Mouse (Mus musculus): ENCODE data around the gene Slc23a4.

The Slc23a4 gene

DNA sequence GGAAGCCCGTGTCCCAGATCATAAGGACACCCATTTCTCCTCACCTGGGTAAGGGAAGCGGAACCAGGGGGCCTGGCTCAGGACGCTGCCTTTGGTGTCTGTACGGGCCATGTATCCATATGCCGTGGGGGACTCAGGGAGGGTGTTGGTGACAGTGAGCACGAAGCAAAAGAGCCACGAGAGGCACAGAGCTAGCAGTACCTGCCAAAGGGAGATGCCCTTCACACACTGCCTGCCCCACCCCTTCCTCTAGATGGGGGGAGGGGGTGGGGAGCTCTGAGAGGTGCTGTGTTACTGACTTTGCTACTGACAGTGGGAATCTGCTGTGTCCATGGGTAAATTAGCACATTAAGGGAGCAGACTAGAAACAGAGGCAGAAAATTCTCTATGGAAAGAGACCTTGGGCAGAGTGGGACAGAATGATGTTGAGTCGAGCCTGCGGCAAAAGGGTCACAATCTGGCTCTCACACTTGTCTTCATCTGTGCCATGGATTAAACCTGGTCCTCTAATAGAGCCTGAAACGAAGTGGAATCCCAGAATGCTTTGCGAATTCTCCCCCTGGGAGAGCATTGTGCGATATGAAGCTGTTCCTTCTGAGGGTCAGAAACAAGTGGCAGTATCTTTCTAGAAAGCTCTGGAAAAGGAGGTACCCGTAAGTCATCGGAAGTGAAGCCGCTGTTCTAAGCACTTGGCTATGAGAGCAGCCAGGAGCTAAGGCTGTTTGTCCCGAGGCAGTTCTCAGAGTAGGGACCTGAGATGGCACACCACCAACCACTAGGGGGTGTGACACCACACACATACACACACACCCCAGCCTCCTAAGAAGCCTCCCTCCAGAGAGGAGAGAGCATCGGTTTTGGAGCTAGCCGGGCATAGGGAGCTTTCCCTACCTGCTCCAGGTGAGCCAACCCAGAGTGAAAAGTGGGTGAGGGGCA, 33.0 kb downstream of the Slc23a4 start:
- peak; percentile 76 for DNase-seq (ENCODE audit: low read depth)

DNA sequence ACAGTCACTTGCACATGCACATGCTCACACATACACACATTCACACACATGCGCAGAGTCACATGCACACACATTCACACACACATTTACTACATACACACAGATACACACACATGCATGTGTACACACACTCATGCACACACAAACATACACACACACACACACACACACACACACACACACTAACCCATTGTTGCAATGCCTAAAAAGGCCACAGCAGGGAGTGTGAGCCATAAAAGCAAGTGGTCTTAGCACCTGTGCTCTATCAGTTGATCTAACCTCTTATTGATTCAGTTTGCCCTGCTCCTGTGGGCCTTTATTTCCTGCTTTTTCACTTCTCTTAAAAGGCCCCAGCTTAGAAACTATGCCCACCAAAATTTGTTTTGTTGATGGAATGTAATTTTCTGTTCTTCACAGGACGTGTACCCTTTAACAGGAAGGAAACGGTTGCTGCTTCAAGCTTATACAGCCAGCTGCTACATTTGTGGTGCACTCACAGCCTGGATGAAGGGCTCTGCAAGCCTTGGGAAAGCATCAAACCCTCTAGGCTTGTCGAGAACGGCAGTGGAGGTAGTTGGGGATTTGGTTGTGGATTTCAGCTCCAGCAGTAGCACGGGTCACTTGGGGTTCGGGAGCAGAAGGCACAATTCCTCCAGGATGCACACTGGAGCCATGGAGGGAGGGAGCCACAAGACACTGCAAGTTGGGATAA, 36.1 kb downstream of the Slc23a4 start:
- no peak for DNase-seq (ENCODE audit: low read depth)

DNA sequence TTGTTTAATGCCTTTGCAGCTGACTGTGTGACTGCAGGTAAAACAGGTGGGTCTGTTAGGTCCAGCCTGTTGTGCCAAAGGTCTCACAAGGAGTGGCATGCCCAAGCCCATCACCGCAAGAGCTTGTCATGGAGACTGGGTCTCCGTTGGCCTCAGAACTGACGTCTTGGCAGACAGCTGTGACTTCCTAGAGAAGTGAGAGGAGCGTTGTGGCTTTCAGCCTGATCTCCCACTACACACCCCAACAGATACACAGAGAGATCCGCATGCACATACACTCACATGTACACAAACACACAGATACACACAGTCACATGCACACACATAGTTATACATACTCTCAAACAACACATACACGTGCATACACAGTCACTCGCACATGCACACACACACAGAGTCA, 36.7 kb downstream of the Slc23a4 start:
- no peak for DNase-seq (ENCODE audit: low read depth)

DNA sequence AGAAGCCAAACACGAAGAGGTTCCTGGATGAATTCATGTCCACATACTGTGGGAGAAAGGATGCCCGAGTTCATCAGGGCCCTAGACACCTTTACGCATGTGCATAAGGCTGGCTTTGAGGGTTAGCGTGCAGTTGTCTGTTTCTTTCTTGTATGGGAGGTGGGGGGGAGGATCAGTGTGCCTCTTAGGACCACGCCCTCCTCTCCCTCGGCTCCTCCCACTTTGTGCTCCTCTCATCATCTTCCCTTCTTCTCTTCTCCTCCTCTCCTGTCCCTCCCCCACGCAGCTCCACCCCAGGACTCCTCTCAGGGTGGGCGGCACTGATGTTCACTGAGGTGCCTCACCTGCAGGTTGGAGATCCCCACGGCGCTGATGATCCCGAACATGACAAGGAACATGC, 39.7 kb downstream of the Slc23a4 start:
- DNase-seq (ENCODE audit: low read depth), result no peak

DNA sequence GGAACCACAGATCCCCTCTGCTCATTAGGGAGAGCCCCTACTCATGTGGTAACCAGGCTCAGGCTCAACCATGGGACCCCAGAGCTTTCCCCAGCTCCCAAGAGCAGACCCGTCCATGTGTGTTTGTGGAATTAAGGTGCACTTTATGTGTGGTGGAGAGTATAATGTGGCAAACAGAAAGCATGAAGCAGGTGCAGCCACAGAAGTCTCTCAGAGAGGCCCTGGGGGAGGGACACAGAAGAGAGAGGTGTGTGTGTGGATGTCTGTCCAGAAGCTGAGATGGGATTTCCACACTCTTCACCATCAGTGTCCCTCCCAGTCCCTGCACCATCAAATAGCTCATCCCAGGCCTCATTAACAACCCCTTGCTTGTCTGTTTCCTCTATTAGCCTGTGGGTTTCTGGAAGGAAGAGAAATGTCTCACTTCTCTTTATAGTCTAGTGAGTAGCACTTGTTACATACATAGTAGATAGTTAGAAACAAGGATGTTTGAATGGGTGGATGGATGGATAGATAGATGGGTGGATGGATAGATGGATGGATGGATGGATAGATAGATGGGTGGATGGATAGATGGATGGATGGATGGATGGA, 41.6 kb downstream of the Slc23a4 start:
- no peak for DNase-seq (ENCODE audit: low read depth)

DNA sequence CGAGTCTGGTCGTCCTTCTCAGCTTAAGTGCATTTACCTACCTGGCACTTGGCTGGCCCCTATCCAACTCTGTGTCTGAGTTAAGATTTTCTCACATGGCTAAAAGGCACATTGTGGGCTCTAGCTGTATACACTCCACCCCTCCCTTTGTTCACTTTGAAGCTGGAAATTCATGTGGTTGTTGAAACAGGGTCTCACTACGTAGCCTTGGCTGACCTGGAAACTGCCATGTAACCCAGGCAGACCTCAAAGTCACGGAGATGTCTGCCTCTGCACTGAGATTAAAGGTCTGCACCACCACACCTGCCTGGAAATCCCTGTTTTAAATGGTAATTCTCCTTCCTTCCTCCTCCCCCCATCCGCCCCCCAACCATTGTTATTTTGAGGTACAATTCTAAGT, 44.7 kb downstream of the Slc23a4 start:
- no peak for DNase-seq (ENCODE audit: low read depth)

DNA sequence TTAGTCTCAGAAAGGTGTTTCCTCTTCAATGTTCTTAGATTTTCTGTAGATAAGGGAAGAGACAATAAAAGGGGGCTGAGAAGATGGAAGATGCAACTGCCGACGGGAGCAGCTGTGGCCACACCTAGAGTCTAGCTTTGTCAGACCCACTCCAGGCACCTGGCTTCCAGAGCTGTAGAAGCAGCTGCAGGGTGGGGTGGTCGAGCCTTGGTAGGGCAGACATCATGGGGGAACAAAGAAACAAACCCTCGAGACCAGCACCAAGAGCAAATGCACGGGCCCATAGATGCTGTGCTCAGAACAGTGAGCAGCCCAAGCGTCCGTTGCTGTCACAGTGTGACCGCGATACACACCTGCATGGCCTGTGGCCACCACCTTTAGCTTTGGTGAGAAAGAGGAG, 45.8 kb downstream of the Slc23a4 start:
- no peak for DNase-seq (ENCODE audit: low read depth)

DNA sequence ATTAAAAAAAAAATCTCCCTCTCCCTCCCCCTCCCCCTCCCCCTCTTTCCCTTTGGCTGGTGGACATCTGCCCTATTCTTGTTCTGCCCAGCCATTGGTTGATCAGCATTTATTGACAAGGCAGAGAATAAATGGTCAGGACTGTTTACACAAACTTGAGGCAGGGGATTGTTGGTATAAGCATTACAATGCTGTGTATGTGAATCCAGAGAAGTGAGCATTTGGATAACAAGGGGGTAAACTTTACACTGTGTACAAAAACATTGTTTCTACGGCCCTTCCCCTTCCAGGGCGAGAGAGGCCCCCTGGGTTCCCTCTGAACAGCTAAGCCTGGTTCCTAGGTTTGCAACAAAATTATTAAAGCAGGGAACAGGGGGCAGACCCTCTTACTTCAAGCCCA, 46.7 kb downstream of the Slc23a4 start:
- no peak for DNase-seq (ENCODE audit: low read depth)

DNA sequence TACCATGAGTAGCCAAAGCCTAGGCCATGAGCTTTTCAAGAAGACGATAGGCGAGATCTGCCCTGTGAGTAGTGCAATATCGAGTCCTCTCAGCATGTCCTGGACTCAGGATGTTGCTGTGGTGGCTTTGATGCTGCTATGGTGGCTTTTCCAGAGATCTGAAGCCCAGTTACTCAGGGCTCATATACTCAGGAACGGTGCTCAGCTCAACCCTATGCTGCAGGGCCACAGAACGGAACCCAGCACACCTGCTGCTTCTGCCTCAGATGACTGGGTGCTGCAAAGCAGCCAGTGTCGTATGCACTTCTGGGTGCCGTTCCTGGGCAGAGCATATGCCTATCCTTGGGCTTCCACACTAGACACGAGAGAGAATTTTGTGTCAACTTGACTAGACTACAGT, 48.8 kb downstream of the Slc23a4 start:
- peak; percentile 42 for DNase-seq (ENCODE audit: low read depth)

DNA sequence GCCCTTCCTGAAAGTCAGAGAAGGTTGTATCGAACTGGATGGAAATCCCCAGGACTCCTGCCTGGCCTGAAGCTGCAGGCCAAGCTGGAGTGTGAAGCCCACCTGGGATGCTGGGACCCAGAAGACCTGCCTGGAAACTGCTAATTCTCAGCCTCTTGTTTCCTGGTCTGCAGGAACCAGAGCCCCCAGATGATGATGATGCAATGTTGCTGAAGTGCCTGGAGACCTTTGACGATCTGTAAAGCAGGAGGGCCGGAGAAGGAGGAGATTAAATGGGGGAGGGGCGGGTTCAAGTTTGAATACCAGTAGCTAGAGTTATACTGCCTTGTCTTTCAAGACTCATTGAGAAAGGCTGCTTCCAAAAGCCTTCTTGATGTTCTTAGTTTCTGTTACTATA, 49.3 kb downstream of the Slc23a4 start:
- DNase-seq (ENCODE audit: low read depth), result no peak

DNA sequence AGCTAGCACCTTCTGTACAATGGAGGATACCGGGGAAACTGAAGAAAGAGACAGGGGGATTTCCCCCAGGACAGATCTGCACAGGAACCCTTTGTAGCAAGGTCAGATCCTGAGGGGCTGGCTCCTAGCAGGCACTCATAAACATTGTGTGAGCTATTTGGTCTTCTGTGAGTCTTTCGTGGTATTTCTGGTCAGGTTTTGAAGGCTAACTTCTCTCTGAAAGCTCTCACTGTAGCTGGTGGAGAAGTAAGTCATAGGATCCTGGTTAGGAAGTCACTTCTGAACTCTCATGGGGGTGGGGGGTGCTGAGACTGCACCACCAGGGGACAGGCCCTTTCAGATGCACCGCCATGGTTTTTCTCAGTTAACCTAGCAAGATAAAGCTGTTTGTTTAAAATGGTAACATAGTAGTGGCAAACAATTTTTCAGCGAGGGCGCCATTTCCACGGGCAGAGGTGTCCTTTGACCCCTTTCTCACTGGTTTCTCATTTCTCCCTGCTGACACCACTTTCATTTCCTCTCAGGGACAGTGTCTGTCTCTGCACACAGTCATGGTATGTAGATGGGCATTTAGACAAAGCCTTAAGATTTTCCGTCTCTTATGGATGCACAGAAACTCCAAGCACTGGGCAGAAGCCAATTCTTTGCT, 49.8 kb downstream of the Slc23a4 start:
- DNase-seq (ENCODE audit: low read depth), result peak; percentile 39

DNA sequence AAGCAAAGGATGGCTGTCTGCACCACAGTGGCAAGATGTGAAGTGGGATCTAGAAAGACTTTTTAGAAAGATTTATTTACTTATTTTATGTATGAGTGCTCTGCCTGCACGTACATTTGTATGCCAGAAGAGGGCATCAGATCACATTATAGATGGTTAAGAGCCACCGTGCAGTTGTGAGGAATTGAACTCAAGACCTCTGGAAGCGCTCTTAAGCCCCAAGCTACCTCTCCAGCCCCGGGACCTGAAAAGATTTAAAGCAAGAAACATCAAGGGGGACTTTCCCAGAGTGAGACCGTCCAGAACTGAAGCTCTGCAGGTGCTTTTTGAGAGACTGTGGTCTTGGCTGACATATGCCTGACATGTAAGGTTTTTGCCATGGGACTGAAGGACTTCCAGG, 51.5 kb downstream of the Slc23a4 start:
- DNase-seq (ENCODE audit: low read depth), result no peak

DNA sequence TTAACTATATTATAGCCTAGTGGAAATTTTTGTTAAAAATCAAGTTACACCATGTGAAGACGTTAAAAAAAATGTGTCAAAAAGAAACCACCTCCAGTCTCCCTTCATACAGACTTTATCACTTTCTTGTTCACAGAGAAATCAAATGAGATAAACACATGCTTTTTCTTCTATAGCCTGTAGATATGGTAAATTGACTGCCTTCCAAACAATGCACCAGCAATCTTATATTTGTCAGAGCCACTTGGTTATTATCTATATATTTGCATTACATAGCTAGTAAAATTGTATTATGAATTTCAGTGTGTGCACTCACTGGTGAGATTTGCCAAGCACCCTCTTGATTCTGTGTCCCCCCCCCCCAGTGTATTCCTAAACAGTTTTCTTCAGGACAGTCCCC, 55.6 kb downstream of the Slc23a4 start:
- no peak for DNase-seq (ENCODE audit: low read depth)

DNA sequence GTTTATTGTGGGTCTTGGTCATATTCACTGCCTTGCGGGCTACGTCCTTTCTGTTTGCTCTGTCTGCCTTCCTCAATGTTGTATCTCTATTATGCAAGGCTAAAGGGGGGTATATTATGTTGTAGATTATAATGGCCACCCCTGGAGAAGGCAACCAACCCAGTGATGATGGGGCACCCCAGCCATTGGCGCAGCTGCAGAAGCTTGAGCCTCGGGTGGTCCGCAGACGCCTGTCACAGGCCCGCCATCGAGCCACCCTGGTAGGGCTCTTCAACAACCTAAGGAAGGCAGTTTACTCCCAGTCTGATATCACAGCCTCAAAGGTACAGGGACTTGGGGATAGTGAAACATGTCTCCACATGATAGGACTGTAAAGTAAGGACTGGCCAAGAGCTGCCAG, 60.6 kb downstream of the Slc23a4 start:
- no peak for DNase-seq (ENCODE audit: low read depth)

DNA sequence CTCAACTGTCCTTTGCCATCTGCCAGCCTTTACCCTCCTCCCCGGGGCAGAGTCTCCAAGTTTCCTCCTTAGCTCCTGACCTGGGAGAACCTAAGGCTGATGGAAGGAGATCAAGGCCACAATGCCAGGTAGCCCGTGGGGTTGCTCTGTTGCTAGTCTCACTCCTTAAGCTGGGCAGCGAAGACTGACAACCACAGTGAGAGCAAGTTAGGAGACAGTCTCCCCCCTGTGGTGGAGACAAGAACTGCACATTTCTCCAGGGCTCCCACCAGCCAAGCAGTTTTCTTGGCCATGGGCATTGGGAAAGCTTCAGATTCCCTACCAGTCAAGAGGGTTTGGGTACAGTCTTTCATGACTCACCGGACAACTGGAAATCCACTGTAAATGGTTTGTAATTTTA, 61.0 kb downstream of the Slc23a4 start:
- peak; percentile 78 for DNase-seq (ENCODE audit: low read depth)

DNA sequence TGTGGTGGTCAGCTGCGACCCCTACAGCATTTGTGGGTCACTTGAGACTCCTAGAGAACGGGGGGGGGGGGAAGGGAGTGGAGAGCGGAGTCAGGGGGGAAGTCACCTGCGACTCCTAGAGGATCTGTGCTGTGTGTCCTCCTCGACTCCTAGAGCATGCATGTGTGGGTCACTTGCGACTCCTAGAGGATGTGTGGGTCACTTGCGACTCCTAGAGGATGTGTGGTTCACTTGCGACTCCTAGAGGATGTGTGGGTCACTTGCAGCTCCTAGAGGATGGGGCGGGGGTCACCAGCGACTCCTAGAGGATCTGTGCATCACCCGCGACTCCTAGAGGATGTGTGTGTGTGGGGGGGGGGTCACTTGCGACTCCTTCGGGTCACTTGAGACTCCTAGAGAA, 66.3 kb downstream of the Slc23a4 start:
- peak; percentile 41 for DNase-seq (ENCODE audit: low read depth)

DNA sequence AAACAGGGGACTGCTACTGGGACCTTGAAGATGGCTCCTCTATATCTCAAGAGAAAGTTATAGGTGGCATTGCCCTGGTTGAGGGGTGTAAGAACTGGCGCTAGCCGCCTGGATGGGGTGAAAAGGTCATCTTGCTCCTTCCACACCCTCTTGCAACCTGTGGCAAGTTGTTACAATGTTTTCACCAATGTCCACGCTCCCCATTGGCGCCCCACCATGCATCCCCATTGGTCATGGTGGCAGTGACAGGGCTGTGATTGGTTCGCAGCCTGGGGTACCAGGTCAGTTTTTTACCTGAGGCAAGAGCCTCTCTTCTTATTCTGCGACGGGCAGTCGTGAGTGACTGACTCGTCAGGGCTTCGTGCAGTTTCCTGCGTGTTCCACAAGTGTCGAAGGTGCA, 67.6 kb downstream of the Slc23a4 start:
- no peak for DNase-seq (ENCODE audit: low read depth)

DNA sequence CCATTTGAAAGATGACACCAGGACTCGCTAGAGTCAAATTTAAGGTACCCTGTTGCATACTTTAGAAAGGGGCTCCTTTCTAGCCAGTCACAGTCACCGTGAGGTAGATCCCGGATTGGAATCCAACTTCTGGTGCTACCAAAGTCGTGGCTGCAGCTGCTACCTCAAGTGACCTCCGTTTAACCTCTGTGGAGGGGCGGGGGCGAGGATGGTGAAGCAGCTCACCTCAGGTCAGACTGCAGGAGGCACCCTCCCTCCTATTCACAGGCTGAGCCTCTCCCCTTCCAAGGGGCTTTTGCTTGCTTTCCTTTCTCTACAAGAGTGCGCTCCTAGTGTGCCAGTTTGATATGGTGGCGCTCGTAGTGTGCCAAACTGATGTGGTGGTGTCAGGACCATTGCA, 68.2 kb downstream of the Slc23a4 start, which contains the start of gene Stra8:
Gene Stra8 (plus strand): TSS at position 208 of the 400 bp plus-strand sequence.
- no peak for DNase-seq (ENCODE audit: low read depth)

DNA sequence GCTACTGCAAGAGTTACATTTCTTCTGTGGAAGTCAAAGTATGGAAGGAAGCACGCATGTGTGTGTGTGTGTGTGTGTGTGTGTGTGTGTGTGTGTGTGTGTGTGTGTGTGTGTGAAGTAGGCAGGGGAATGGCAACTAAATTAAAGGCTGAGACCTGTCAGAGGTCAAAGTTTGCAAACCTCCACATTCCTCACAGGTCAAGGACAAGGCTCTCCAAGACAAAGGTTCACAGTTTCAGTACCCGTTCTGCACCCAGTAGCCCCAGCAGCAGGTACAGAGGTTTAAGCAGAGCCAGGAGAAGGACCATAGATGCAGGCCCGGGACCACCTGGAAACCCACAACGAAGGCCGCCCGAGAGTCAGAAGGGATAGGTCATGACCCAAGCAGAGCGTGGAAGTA, 69.1 kb downstream of the Slc23a4 start:
- no peak for DNase-seq (ENCODE audit: low read depth)

DNA sequence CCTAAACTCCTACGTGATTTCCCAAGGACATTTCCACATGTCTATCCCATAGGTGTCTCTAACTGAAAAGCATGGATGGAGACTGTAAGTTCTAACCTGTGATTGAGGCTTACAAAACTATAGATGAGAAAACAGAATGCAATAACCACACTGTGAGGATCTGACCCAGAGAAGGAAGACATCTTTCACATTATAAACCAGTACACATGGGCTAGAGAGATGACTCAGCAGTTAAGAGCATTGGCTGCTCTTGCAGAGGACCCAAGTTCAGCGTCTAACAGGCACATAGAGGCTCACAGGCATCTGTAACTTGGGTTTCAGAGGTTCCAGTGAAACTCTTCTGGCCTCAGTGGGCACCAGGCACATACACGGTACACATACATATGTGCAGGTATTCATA, 73.7 kb downstream of the Slc23a4 start:
- no peak for DNase-seq (ENCODE audit: low read depth)

DNA sequence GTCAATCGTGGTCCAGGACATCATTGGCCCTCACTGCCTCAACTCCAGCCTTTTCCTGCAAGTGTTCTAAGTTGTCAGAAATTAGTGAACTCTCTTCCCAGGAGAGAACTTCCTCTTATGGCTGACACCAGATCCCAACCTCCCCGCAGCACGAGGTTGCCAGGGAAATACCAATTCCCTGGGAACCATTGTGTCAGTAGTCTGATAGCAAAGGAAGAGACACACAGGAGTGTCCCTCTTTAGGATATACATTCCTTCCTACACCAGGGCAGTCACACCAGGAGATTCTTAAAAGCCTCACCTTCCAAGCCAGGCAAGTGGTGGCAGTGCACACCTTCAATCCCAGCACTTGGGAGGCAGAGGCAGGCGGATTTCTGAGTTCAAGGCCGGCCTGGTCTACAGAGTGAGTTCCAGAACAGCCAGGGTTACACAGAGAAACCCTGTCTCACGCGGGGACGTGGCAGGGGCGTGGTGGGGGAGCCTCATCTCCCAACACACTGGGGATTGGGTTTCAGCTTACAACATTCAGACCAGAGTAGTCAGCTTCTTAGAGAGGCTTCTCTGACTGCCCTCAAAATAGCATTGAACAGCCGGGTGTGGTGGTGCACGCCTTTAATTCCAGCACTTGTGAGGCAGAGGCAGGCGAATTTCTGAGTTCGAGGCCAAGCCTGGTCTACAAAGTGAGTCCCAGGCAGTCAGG, 74.7 kb downstream of the Slc23a4 start:
- no peak for DNase-seq (ENCODE audit: low read depth)

Data from naive thymus-derived CD4-positive, alpha-beta T cell, adult 2 months (primary cell).